Mouse (Mus musculus) adrenal gland, adult 8-10 months (tissue): ENCODE measurements at regions not wholly inside any gene's neighbourhood (a gene's known extent, or its start where the extent isn't known, plus 50 kb on each side); places are given as distances from the start of the nearest gene placed in this dataset.
"Not testable (repeated sequence)": the region's sequence is repeated elsewhere in the genome, so short reads cannot be mapped to it uniquely, and the experiment has no call there.

Experiments used
- DNase-seq: peaks from one replicate; pipeline ENCODE4 v3.0.0; 2022

GRCm38 (mm10) chr16:51169294-51169693 is 578.3 kb upstream of the Ccdc54 start:
- DNase-seq = no peak

- no peak for DNase-seq
Observed at GRCm38 (mm10) chr16:51160768-51161167, 569.8 kb upstream of the Ccdc54 start.

DNA sequence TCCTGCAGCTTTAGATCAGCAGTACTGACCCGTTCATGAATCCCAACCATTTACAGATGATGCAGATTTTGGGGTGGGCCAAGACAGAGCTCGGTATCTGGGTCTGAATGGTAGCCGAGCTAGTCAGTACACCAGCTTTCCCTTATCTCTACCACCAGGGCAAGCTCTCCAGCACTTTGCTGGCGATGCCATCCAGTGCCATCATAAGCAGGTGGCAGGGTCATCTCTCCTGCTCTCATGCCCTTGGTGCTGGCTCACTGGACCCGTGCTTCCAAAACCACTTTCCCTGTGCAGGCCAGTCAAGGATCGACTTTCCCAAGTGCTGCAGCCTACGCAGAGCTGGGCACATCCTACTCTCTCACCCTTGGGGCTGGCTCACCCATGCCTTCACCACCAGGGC is 547.6 kb upstream of the Ccdc54 start:
- no peak for DNase-seq

DNA sequence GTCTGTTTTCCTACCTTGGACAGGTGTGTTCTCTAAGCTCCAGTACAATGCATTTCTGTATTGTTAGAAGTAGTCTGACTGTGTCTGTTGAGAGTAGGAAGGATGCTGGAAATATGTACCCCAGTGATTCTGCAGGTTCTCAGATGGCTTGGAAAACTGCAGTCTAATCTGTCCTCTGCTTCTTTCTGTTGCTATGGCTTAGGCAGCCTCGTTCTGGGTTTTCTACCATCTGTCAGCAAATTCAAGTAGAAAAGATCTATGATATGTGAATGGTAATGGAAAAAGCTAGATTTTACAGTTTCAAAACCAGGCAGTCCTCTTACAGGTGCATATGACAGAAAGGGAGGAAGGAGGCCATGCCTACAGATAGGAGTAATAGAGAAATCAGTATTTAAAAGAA is 528.9 kb upstream of the Ccdc54 start:
- DNase-seq = no peak

DNA sequence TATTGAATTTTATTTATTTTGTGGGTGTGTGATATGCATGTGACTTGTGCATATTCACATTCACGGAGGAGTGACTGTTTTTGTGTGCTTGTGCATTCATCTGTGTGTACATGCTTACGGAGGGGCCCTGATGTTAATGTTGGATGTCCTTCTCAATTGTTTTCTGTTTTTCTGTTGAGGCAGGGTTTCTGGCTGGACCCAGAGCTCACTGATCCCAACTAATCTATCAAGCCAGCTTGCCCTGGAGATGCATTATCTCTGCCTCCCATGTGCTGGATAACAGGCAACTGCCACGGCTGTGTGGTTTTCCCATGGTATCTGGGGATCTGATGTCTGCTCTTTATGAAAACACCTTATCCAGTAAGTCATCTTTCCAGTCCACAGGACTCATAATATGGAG is 527.4 kb upstream of the Ccdc54 start:
- no peak for DNase-seq

- DNase-seq = no peak
Observed at GRCm38 (mm10) chr16:51117836-51118235, 526.9 kb upstream of the Ccdc54 start.

DNA sequence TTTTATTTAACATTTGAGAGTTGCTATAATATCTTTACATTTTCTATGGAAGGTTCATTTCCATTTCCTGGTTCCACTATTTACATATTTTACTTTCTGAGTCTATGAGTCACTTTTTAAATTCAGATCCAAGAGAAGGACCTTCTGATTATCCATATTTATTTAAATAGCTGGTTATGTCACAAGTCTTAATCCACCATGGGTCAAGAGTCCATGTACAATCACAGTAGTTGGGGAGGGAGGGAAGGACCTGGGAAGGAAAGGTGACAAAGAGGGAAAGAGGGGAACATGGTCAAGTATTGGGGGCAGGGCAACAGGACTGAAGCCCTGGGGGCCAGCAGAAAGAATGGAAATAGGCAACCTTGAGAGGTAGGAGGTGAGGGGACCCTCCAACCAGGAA is 518.9 kb upstream of the Ccdc54 start:
- DNase-seq = no peak

- DNase-seq = no peak
Observed at GRCm38 (mm10) chr16:51107421-51107820, 516.5 kb upstream of the Ccdc54 start.

DNA sequence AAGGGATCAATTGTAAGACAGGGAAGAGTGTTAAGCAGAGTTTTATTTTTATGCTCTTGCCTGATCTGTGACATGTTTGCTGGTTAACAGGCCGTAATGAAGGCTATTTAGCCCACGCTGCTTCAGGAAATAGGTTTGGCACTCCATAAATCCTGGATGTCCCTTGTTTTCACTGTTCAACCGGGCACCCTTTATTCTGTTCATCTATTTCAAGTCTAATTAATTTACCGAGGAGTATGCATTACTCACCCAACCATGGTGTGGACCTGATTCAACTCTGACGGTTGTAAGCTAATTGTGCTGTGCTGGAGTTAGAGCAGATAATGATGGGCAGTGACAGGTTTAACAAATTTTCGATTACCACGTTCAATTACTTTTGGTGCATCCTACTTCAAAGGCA is 495.6 kb upstream of the Ccdc54 start:
- DNase-seq = no peak

- DNase-seq = no peak
Observed at GRCm38 (mm10) chr16:51080146-51080545, 489.2 kb upstream of the Ccdc54 start.

DNA sequence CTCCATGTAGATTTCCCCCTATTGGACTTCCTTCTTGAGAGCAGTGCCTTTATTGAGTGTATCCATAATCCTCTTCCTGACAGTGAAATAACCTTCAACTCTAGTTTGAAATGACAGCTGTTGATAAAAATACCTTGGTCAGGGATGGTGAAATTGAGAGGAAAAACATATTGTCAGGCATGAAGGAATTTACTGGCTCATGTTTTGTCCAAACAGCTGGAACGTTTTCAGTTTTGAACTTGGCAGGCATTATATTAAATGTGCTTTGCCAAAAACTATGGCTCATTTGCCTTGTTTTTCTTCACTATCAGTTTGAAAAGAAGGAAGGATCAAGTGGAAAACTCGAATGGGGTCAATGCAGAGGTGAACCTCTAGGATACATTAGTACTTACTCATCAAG is 457.7 kb upstream of the Ccdc54 start:
- no peak for DNase-seq

DNA sequence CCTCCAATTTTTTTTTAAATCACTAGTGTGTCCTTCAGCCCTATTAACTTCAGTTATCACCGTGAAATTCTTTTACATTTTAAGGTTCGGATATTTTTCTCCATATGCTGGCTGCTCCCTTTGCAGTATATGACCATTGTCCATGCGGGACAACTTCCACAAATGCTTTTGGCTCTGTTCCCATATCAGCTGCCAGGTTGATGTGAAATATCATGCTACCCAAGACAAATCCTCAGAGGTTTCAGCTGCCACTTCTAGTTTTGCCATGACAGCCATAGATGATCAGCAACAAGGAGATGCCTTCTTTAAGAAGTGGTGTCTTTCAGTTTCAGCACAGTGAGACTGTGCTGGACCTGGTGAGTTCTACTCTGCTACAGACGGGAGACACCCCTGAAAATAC is 457.2 kb upstream of the Ccdc54 start:
- DNase-seq = no peak

DNA sequence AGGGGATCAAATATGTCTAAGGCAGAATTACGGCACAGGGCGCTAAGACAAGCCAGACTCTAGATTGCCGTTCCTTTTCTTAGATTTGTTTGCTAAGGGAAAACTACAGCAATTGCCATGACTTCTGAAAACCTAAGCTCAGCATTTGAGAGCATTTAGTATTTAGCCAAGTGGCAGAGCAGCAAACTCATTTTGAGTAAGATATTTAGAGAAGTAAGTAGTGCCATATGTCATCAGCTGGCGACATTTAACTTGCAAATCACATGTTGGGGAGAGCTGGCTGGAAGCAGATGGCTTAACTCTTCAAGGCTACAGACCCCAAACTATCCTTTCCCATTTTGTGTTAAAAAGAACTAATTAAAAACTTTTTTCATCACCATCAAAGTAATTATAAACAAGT is 450.4 kb upstream of the Ccdc54 start:
- DNase-seq = no peak

- no peak for DNase-seq
Observed at GRCm38 (mm10) chr16:51002876-51003275, 411.9 kb upstream of the Ccdc54 start.

GRCm38 (mm10) chr16:50964395-50964794 is 373.4 kb upstream of the Ccdc54 start:
- no peak for DNase-seq

DNA sequence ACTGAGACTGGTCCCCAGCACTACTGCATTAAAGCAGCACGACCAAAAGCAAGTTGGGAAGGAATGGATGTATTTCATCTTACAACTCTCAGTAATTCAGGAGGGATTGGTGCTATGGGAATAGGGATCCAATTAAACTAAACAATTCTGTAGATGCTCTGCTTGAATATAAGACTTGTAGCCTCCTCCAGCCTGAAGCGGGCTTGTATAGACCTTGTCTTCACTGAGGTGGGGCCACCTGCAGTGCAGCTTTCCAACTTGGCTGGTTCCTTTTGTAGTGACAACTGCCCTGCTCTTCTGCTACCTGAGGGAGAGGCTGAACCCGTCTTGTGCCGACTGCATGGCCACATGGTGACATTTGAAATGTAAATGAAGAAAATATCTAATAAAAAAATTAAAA is 353.1 kb upstream of the Ccdc54 start:
- DNase-seq = no peak

- DNase-seq = not testable (repeated sequence)
Observed at GRCm38 (mm10) chr16:50943581-50943980, 352.6 kb upstream of the Ccdc54 start.

- DNase-seq = no peak
Observed at GRCm38 (mm10) chr16:50942291-50942690, 351.3 kb upstream of the Ccdc54 start.

DNA sequence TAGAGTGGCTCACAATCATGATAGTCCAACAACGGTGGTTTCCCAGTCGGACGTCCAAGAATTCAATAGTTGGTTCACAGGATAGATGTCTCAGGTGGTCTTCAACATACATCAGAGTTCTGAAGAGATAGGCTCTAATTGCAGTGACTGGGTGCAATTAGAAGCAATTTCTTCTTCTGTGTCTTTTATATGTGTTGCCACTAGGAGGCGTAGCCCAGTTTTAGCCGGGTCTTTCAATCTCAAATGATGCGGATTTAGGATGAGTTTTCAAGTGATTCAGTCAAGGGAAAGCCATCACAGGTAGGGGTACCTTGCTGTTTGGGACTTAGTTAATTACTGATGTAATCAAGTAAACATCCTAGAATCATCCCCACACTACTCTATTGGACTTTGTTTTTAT is 348.4 kb upstream of the Ccdc54 start:
- no peak for DNase-seq

DNA sequence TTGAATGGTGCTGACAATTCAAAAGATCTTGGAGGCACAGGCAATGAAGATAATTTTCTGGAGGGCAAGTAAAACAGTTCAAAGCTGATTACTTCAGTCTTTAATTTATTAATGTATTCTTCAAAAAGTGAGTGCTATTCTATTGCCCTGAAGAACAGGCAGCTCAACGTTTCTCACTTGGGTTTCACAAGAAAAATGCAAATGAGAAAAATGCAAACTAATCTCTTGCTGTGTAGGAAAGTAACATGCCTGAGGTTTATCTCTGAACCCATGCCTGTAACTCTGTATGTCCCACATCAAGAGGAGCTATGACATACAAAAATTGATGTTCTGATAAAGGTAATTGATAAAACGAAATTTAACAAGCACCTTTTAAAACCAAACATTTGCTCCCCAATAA is 316.8 kb upstream of the Ccdc54 start:
- no peak for DNase-seq

DNA sequence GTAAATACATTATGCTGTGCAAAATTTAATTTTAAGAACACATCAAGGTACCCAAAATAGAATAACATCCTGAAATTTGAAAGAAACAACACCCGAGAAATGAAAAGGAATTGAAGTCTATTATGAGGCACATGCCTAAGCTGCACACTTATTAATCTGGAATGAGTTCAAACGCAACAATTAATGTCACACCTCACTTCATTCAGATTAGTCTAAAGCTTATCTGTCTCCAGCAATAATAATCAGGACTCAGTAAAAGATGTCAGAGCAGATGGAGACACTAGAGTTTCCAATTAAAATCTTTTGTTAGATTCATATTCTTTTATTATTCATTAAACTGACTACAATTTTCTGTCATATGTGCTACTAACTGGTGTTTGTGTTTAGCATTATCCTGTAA is 308.2 kb upstream of the Ccdc54 start:
- DNase-seq = no peak

DNA sequence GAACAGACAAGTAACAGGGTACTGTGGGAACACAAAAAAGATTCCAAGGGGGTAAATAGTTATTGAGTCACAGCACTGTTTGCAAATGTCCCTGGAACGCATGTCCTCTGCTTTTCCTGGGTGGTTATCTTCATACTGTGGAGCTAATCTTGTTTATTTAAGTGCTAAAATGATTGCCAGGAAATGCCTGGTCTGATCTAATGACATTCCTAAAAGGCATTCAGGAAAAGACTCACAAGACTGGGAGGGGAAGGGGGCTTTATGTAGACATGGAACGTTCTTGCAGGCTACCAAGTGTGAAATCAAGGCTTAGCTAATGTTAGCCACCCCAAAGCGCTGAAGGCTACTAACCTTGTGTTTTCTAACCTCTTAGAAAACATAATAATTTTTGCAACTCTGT is 287.0 kb upstream of the Ccdc54 start:
- DNase-seq = no peak

DNA sequence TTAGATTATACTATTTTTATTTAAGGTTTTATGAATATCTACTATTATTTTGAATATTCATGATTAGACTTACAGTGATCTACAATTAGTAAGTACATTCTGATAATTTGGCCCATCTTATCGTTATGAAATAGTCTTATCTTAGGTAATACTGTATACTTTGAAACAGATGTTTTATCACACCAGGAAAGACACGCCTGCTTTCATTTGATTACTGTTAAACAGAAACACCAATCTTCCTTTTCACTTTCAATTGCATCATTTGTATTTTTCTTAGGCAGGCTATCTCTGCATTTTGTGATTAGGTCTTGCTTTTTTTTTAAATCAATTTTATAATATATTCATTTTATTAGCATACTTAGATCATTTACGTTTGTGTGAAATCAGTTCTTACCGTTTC is 280.4 kb upstream of the Ccdc54 start:
- no peak for DNase-seq

DNA sequence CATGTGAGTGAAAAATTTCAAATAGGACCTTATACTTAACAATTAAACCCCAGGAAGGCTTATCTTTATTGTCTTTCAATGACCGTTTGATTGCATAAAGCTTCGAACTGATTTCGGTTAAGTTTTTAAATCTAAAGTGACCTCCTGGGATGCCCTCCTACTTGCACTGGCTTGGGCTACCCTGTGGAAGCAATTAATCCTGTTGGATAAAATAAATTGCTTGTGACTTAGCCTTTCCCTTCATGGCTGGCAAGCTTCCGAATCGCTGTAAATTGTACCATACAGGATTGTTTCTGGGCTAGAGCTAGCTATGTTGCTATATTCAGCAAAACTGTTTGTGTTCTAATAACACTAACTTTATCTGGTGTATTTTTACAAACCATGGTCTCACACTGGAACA is 272.6 kb upstream of the Ccdc54 start:
- DNase-seq = no peak

DNA sequence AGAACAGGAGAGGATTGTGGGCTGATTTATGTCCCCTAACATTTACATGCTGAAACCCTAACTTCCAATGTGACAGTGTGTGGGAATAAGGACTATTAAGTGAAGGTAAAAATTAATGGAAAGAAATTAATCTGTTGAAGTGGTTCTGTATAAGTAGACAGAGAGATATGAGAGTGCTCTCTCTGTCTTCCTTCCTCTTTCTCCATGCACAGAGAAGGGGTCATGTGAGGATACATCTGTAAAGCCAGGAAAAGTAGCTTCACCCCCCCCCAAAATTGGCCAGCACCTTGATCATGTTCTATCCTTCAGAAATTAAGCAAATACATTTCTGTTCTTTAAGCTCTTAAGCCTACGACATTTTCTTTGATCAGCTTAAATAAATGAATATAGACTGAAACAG is 268.6 kb upstream of the Ccdc54 start:
- DNase-seq = no peak

GRCm38 (mm10) chr16:50852081-50852480 is 261.1 kb upstream of the Ccdc54 start:
- DNase-seq = no peak
